Mouse (Mus musculus) forebrain, embryonic 12.5 days (tissue): ENCODE results near the gene Pld2. TPM values are rescaled to one million over a fixed set of nuclear protein-coding genes. Genes with fewer than 3 reads are reported as not detected.

Source experiments
- ATAC-seq: fragments of 200-750 bp; cut with Nextera tagmentation; 2 replicates; pipeline ENCODE4 v1.8.0; 2017; ENCODE audit warnings: moderate TSS enrichment; ENCODE audit not compliant: low FRiP score
- H3K27ac ChIP-seq: fragments of 300-500 bp; sonication (generic); 2 replicates; pipeline ENCODE4 v1.5.1; 2016; ENCODE audit warnings: mild to moderate bottlenecking
- H3K27me3 ChIP-seq: fragments of 300-500 bp; sonication (generic); 2 replicates; pipeline ENCODE4 v1.6.1; 2016; ENCODE audit warnings: mild to moderate bottlenecking
- H3K36me3 ChIP-seq: fragments of 300-500 bp; sonication (generic); replicated peaks from 2 replicates; pipeline ENCODE4 v1.6.1; 2016; ENCODE audit warnings: mild to moderate bottlenecking
- H3K4me1 ChIP-seq: fragments of 300-500 bp; sonication (generic); 2 replicates; pipeline ENCODE4 v1.6.1; 2016
- H3K4me2 ChIP-seq: fragments of 300-500 bp; sonication (generic); 2 replicates; pipeline ENCODE4 v1.6.1; 2016; ENCODE audit warnings: mild to moderate bottlenecking, moderate library complexity
- H3K4me3 ChIP-seq: fragments of 300-500 bp; sonication (generic); replicated peaks from 2 replicates; pipeline ENCODE4 v1.5.1; 2016; ENCODE audit warnings: mild to moderate bottlenecking
- H3K9ac ChIP-seq: fragments of 300-500 bp; sonication (generic); 2 replicates; pipeline ENCODE4 v1.6.1; 2016; ENCODE audit warnings: mild to moderate bottlenecking
- H3K9me3 ChIP-seq: fragments of 300-500 bp; sonication (generic); 2 replicates; pipeline ENCODE4 v1.6.1; 2016
- WGBS: fragments of 180-500 bp; shearing (Covaris S2); methylation state at CpG from one replicate; pipeline ENCODE4 v1.1.7; 2016; 5-methylcytosine and 5-hydroxymethylcytosine counted together
- polyA plus RNA-seq: library from polyadenylated mRNA; unstranded; fragments of >200 nt; fragmentation: Nextera tagmentation; extraction: Ambion mirVana; gene quantifications from 2 replicates; pipeline ENCODE4 v1.2.1, GENCODE M21; 2016

Pld2 gene
- polyA plus RNA-seq, 1 experiment from 2014 or later = 4.0 TPM

- Histone ChIP-seq H3K27ac (no peak overlapping the region), H3K4me2 (no peak overlapping the region), H3K9me3 (no peaks in the 10 kb centered on the region), H3K4me1 (no peaks in the 10 kb centered on the region), H3K36me3 (peaks cover 77% of the 10 kb centered on the region), H3K9ac (no peak overlapping the region), H3K4me3 (no peak overlapping the region), H3K27me3 (no peaks in the 10 kb centered on the region)
- 61% methylated on average over 14 of the region's 14 CpGs for WGBS
- ATAC-seq = no peak
These were observed 65.2 kb downstream of the Pld2 start for GRCm38 (mm10) chr11:70605024-70605566.

GRCm38 (mm10) chr11:70606717-70607116, 66.9 kb downstream of the Pld2 start:
- no peak overlapping the region for H3K9ac ChIP-seq
- H3K27me3 ChIP-seq = no peaks in the 10 kb centered on the region
- H3K4me2 ChIP-seq = no peak overlapping the region
- 81% methylated on average over 12 of the region's 12 CpGs for WGBS
- ATAC-seq = no peak
- H3K4me1 ChIP-seq = no peaks in the 10 kb centered on the region
- H3K36me3 ChIP-seq = peaks cover 88% of the 10 kb centered on the region
- no peak overlapping the region for H3K27ac ChIP-seq
- no peak overlapping the region for H3K4me3 ChIP-seq
- H3K9me3 ChIP-seq = no peaks in the 10 kb centered on the region

GRCm38 (mm10) chr11:70607611-70608010, 67.7 kb downstream of the Pld2 start:
- H3K4me1 ChIP-seq = no peaks in the 10 kb centered on the region
- no peak overlapping the region for H3K4me2 ChIP-seq
- H3K4me3 ChIP-seq = no peak overlapping the region
- no peaks in the 10 kb centered on the region for H3K27me3 ChIP-seq
- peaks cover 88% of the 10 kb centered on the region for H3K36me3 ChIP-seq
- no peak for ATAC-seq
- WGBS = 90% methylated on average over 9 of the region's 9 CpGs
- H3K27ac ChIP-seq = no peak overlapping the region
- H3K9ac ChIP-seq = no peak overlapping the region
- H3K9me3 ChIP-seq = no peaks in the 10 kb centered on the region

Other genes starting within 250 kb of the Pld2 start
- gene Alox12e, start 217.4 kb upstream of the Pld2 start, polyA plus RNA-seq = not detected in 2 replicates
- 0.08 and 0.34 TPM in 2 replicates for gene Alox15, start 188.0 kb upstream of the Pld2 start, polyA plus RNA-seq
- 40.3 and 46.2 TPM in 2 replicates for gene Pelp1, start 130.0 kb upstream of the Pld2 start, polyA plus RNA-seq
- 36.9 and 40.5 TPM in 2 replicates for gene Arrb2, start 107.4 kb upstream of the Pld2 start, polyA plus RNA-seq
- gene Med11, start 88.1 kb upstream of the Pld2 start, polyA plus RNA-seq = 32.1 and 32.5 TPM in 2 replicates
- gene Zmynd15, start 80.6 kb upstream of the Pld2 start, polyA plus RNA-seq = 0.35 and 0.43 TPM in 2 replicates
- 0.74 and 1.0 TPM in 2 replicates for gene Cxcl16, start 80.1 kb upstream of the Pld2 start, polyA plus RNA-seq
- gene Tm4sf5, start 34.8 kb upstream of the Pld2 start, polyA plus RNA-seq = 0.35 and 0.49 TPM in 2 replicates
- not detected in 2 replicates for gene Vmo1, start 25.4 kb upstream of the Pld2 start, polyA plus RNA-seq
- gene Gltpd2, start 20.9 kb upstream of the Pld2 start, polyA plus RNA-seq = not detected in 2 replicates
- gene Psmb6, start 14.7 kb upstream of the Pld2 start, polyA plus RNA-seq = 758 and 788 TPM in 2 replicates
- not detected in 2 replicates for gene Gm40193, start 7.1 kb upstream of the Pld2 start, polyA plus RNA-seq
- 15.3 and 17.4 TPM in 2 replicates for gene Mink1, start 22.8 kb downstream of the Pld2 start, polyA plus RNA-seq
- not detected in 2 replicates for gene 4930544D05Rik, start 75.8 kb downstream of the Pld2 start, polyA plus RNA-seq
- not detected in 2 replicates for gene Chrne, start 79.2 kb downstream of the Pld2 start, polyA plus RNA-seq
- gene Gp1ba, start 99.1 kb downstream of the Pld2 start, polyA plus RNA-seq = 0.23 and 0.33 TPM in 2 replicates
- gene Rnf167, start 107.2 kb downstream of the Pld2 start, polyA plus RNA-seq = 85.1 and 96.1 TPM in 2 replicates
- 139 and 141 TPM in 2 replicates for gene Slc25a11, start 107.4 kb downstream of the Pld2 start, polyA plus RNA-seq
- 1,070 and 1,131 TPM in 2 replicates for gene Pfn1, start 114.6 kb downstream of the Pld2 start, polyA plus RNA-seq
- gene Eno3, start 117.1 kb downstream of the Pld2 start, polyA plus RNA-seq = 9.0 and 9.7 TPM in 2 replicates
- 144 and 149 TPM in 2 replicates for gene Spag7, start 129.4 kb downstream of the Pld2 start, polyA plus RNA-seq
- gene Camta2, start 148.0 kb downstream of the Pld2 start, polyA plus RNA-seq = 12.6 and 13.9 TPM in 2 replicates
- 0.55 and 0.96 TPM in 2 replicates for gene Inca1, start 160.1 kb downstream of the Pld2 start, polyA plus RNA-seq
- 1.7 and 3.2 TPM in 2 replicates for gene Kif1c, start 160.5 kb downstream of the Pld2 start, polyA plus RNA-seq
- gene Zfp3, start 224.1 kb downstream of the Pld2 start, polyA plus RNA-seq = 10.7 and 11.4 TPM in 2 replicates